Mouse (Mus musculus): ENCODE data around the gene Arhgef38. TPM values are rescaled to one million over a fixed set of nuclear protein-coding genes. Genes with fewer than 3 reads are reported as not detected.

Gene Arhgef38
- polyA plus RNA-seq, 1 experiment from 2014 or later, result not detected

GRCm38 (mm10) chr3:133092274-133092853 is 142.4 kb downstream of the Arhgef38 start:
- no peaks in the 10 kb centered on the region for H3K27me3 ChIP-seq (replicated peaks)
- H3K4me3 ChIP-seq, result peak overlapping the region; percentile 89
- H3K4me1 ChIP-seq (replicated peaks), result 0 out of 2 replicates have a peak, but pooled peaks cover 2% of the 10 kb centered on the region
- peak overlapping the region; percentile 95 for H3K9ac ChIP-seq
- ATAC-seq (ENCODE audit: insufficient number of reproducible peaks, low FRiP score), result no peak
- peak overlapping the region; percentile 98 for H3K27ac ChIP-seq (ENCODE audit: poor library complexity, severe bottlenecking)
- no peaks in the 10 kb centered on the region; the same call in 1 of the 2 replicates for H3K36me3 ChIP-seq
- H3K4me2 ChIP-seq, result peak overlapping the region; percentile 60
- WGBS, result under 1% methylated on average over 7 of the region's 7 CpGs
- no peaks in the 10 kb centered on the region for H3K9me3 ChIP-seq (replicated peaks)

- Histone ChIP-seq H3K36me3 (no peaks in the 10 kb centered on the region), H3K4me3 (peak within 1 kb of the TSS; percentile 89), H3K9me3 (replicated peaks) (no peaks in the 10 kb centered on the region), H3K9ac (peak within 1 kb of the TSS; percentile 95), H3K27me3 (replicated peaks) (no peaks in the 10 kb centered on the region), H3K27ac (ENCODE audit: poor library complexity, severe bottlenecking) (peak within 1 kb of the TSS; percentile 98), H3K4me1 (replicated peaks) (0 out of 2 replicates have a peak, but pooled peaks cover 2% of the 10 kb centered on the region), H3K4me2 (peak within 1 kb of the TSS; percentile 68)
- ATAC-seq (ENCODE audit: insufficient number of reproducible peaks, low FRiP score), result peak; percentile 96
- under 1% methylated on average over 53 of the region's 53 CpGs for WGBS
Observed at GRCm38 (mm10) chr3:133091664-133092273, 143.0 kb downstream of the Arhgef38 start, which contains the start of the genes Ints12 and Gstcd. Gene Ints12, plus strand, starts transcription at chr3:133091840. Gene Gstcd, minus strand, starts transcription at chr3:133092033.

- peak overlapping the region; percentile 68 for H3K4me2 ChIP-seq
- peak; percentile 84 for ATAC-seq (ENCODE audit: insufficient number of reproducible peaks, low FRiP score)
- H3K9me3 ChIP-seq (replicated peaks), result no peaks in the 10 kb centered on the region
- peak overlapping the region; percentile 95 for H3K9ac ChIP-seq
- H3K27ac ChIP-seq (ENCODE audit: poor library complexity, severe bottlenecking), result peak overlapping the region; percentile 98
- H3K4me1 ChIP-seq (replicated peaks), result 0 out of 2 replicates have a peak, but pooled peaks cover 2% of the 10 kb centered on the region
- no peaks in the 10 kb centered on the region for H3K27me3 ChIP-seq (replicated peaks)
- H3K36me3 ChIP-seq, result no peaks in the 10 kb centered on the region
- H3K4me3 ChIP-seq, result peak overlapping the region; percentile 89
- 0% methylated on average over 43 of the region's 44 CpGs for WGBS
Observed at GRCm38 (mm10) chr3:133091121-133091663, 143.6 kb downstream of the Arhgef38 start.

GRCm38 (mm10) chr3:133090247-133091120 is 144.3 kb downstream of the Arhgef38 start:
- peak overlapping the region; percentile 95 for H3K9ac ChIP-seq
- peak overlapping the region; percentile 68 for H3K4me2 ChIP-seq
- H3K27me3 ChIP-seq (replicated peaks), result no peaks in the 10 kb centered on the region
- 0 out of 2 replicates have a peak, but pooled peaks cover 2% of the 10 kb centered on the region for H3K4me1 ChIP-seq (replicated peaks)
- no peaks in the 10 kb centered on the region for H3K9me3 ChIP-seq (replicated peaks)
- H3K27ac ChIP-seq (ENCODE audit: poor library complexity, severe bottlenecking), result peak overlapping the region; percentile 98; the same call in 1 of the 2 replicates
- no peaks in the 10 kb centered on the region for H3K36me3 ChIP-seq
- H3K4me3 ChIP-seq, result peak overlapping the region; percentile 89
- WGBS, result 14% methylated on average over 11 of the region's 11 CpGs
- ATAC-seq (ENCODE audit: insufficient number of reproducible peaks, low FRiP score), result no peak

- Histone ChIP-seq H3K27me3 (replicated peaks) (no peaks in the 10 kb centered on the region), H3K36me3 (peaks cover 26% of the 10 kb centered on the region), H3K4me1 (replicated peaks) (0 out of 2 replicates have a peak, but pooled peaks cover 2% of the 10 kb centered on the region), H3K27ac (ENCODE audit: poor library complexity, severe bottlenecking) (no peak overlapping the region), H3K4me3 (no peak overlapping the region), H3K9me3 (replicated peaks) (no peaks in the 10 kb centered on the region), H3K4me2 (no peak overlapping the region), H3K9ac (no peak overlapping the region)
- no peak for ATAC-seq (ENCODE audit: insufficient number of reproducible peaks, low FRiP score)
- 65% methylated on average over 3 of the region's 3 CpGs for WGBS
Observed at GRCm38 (mm10) chr3:133085858-133086257, 148.9 kb downstream of the Arhgef38 start.

GRCm38 (mm10) chr3:133082736-133083135 is 152.0 kb downstream of the Arhgef38 start:
- WGBS, result 91% methylated on average over 5 of the region's 5 CpGs
- no peak overlapping the region for H3K27ac ChIP-seq (ENCODE audit: poor library complexity, severe bottlenecking)
- no peak overlapping the region for H3K4me3 ChIP-seq
- no peak overlapping the region for H3K9ac ChIP-seq
- peaks cover 30% of the 10 kb centered on the region for H3K36me3 ChIP-seq
- H3K4me1 ChIP-seq (replicated peaks), result no peaks in the 10 kb centered on the region
- no peaks in the 10 kb centered on the region for H3K9me3 ChIP-seq (replicated peaks)
- H3K27me3 ChIP-seq (replicated peaks), result no peaks in the 10 kb centered on the region
- H3K4me2 ChIP-seq, result no peak overlapping the region
- ATAC-seq (ENCODE audit: insufficient number of reproducible peaks, low FRiP score), result no peak

- peaks cover 15% of the 10 kb centered on the region for H3K36me3 ChIP-seq
- whole genome bisulfite sequencing, result 89% methylated on average over 10 of the region's 10 CpGs
- H3K9ac ChIP-seq, result no peak overlapping the region
- H3K4me2 ChIP-seq, result no peak overlapping the region
- no peaks in the 10 kb centered on the region for H3K27me3 ChIP-seq (replicated peaks)
- H3K9me3 ChIP-seq (replicated peaks), result no peaks in the 10 kb centered on the region
- no peak overlapping the region for H3K4me3 ChIP-seq
- 0 out of 2 replicates have a peak, but pooled peaks cover 4% of the 10 kb centered on the region for H3K4me1 ChIP-seq (replicated peaks)
- ATAC-seq (ENCODE audit: insufficient number of reproducible peaks, low FRiP score), result no peak
- H3K27ac ChIP-seq (ENCODE audit: poor library complexity, severe bottlenecking), result no peak overlapping the region
Observed at GRCm38 (mm10) chr3:133075560-133075959, 159.2 kb downstream of the Arhgef38 start.

Other genes starting within 250 kb of the Arhgef38 start
- 14.3 and 15.0 TPM in 2 replicates for gene Ints12, start 143.1 kb downstream of the Arhgef38 start, polyA plus RNA-seq (2016; fragmentation: Nextera tagmentation; extraction: Ambion mirVana)
- gene Gstcd, start 142.9 kb downstream of the Arhgef38 start, polyA plus RNA-seq (2016; fragmentation: Nextera tagmentation; extraction: Ambion mirVana), result 4.9 and 5.0 TPM in 2 replicates
- 112 and 115 TPM in 2 replicates for gene Ppa2, start 75.2 kb upstream of the Arhgef38 start, polyA plus RNA-seq (2016; fragmentation: Nextera tagmentation; extraction: Ambion mirVana)

Measured in heart, embryonic 12.5 days (tissue).